36 mouse cellular contexts compared by ENCODE assay signal in genomic region chr11:97492836-97493235, GRCm38 (mm10). TPM values are rescaled to one million over a fixed set of nuclear protein-coding genes. Genes with fewer than 3 reads are reported as not detected.
"Had no signal": no experiment of that assay in that cellular context is flagged by ENCODE, and none has a peak within 500 bp of the region (broad histone marks: within the 10 kb centered on the region; RNA-seq: fewer than 3 reads in every experiment).

No protein-coding gene starts in this region.

- H3K9ac ChIP-seq: limb, embryonic 12.5 days; limb, embryonic 13.5 days; limb, embryonic 15.5 days; liver, embryonic 12.5 days; liver, embryonic 13.5 days; liver, embryonic 14.5 days; liver, embryonic 15.5 days; liver, postnatal 0 days; lung, embryonic 14.5 days; lung, embryonic 15.5 days; midbrain, embryonic 12.5 days; midbrain, embryonic 13.5 days; midbrain, embryonic 15.5 days; neural tube, embryonic 12.5 days; neural tube, embryonic 13.5 days had no signal

- H3K4me1 ChIP-seq: liver, embryonic 12.5 days; liver, embryonic 13.5 days; liver, embryonic 15.5 days; lung, embryonic 15.5 days; midbrain, embryonic 13.5 days; neural tube, embryonic 12.5 days had no signal

- H3K4me2 ChIP-seq: limb, embryonic 12.5 days; limb, embryonic 13.5 days; limb, embryonic 15.5 days; liver, embryonic 11.5 days; liver, embryonic 12.5 days; liver, embryonic 13.5 days; liver, embryonic 15.5 days; lung, embryonic 14.5 days; lung, embryonic 15.5 days; midbrain, embryonic 11.5 days; midbrain, embryonic 12.5 days; midbrain, embryonic 13.5 days; midbrain, embryonic 15.5 days; neural tube, embryonic 12.5 days; neural tube, embryonic 13.5 days had no signal

- ATAC-seq: liver, embryonic 12.5 days; liver, postnatal 0 days; lung, postnatal 0 days; midbrain, embryonic 13.5 days; midbrain, embryonic 15.5 days; midbrain, embryonic 16.5 days had no signal

- H3K27ac ChIP-seq: limb, embryonic 10.5 days; limb, embryonic 12.5 days; limb, embryonic 13.5 days; limb, embryonic 15.5 days; liver, embryonic 12.5 days; liver, embryonic 13.5 days; liver, embryonic 14.5 days; liver, embryonic 15.5 days; lung, embryonic 15.5 days; macrophage; midbrain, embryonic 10.5 days; midbrain, embryonic 12.5 days; midbrain, embryonic 13.5 days; midbrain, embryonic 15.5 days; neural tube, embryonic 12.5 days; neural tube, embryonic 13.5 days had no signal

- H3K4me3 ChIP-seq: limb, embryonic 10.5 days; limb, embryonic 12.5 days; limb, embryonic 13.5 days; limb, embryonic 15.5 days; liver, embryonic 12.5 days; liver, embryonic 13.5 days; liver, embryonic 15.5 days; lung, embryonic 15.5 days; megakaryocyte, embryonic 14.5 days; midbrain, embryonic 10.5 days; midbrain, embryonic 12.5 days; midbrain, embryonic 13.5 days; midbrain, embryonic 15.5 days; myocyte; neural tube, embryonic 12.5 days; neural tube, embryonic 13.5 days had no signal

- H3K9me3 ChIP-seq: limb, embryonic 10.5 days; limb, embryonic 12.5 days; limb, embryonic 15.5 days; liver, embryonic 12.5 days; liver, embryonic 13.5 days; liver, embryonic 15.5 days; lung, embryonic 15.5 days; megakaryocyte, embryonic 14.5 days; midbrain, embryonic 10.5 days; midbrain, embryonic 13.5 days; midbrain, embryonic 15.5 days; neural tube, embryonic 12.5 days; neural tube, embryonic 13.5 days had no signal

- DNase-seq: left cerebral cortex, postnatal 4 days; liver; liver, embryonic 13.5 days; liver, postnatal 0 days; lung, adult 18-20 months; lung, adult 2 months; lung, embryonic 14.5 days; lung, postnatal 10 days; lung, postnatal 14 days; lung, postnatal 36 days; lung, postnatal 4 days; midbrain, embryonic 14.5 days had no signal

- H3K27me3 ChIP-seq: liver, embryonic 12.5 days; liver, embryonic 13.5 days; liver, embryonic 15.5 days; megakaryocyte, embryonic 14.5 days; midbrain, embryonic 15.5 days had no signal

RNA-seq across cellular contexts. Expression of gene 4933428G20Rik, which starts 7.3 kb away (rescaled TPM):
- polyA plus RNA-seq: limb, embryonic 11.5 days; liver, adult 2 months; macrophage; midbrain, embryonic 11.5 days; midbrain, embryonic 14.5 days; neural tube, embryonic 11.5 days had no signal
